Mouse (Mus musculus) cerebellum, adult 9-11 months (tissue): Measurements from ENCODE around the gene Las1l.

Source experiments
- DNase-seq: peaks from one replicate; pipeline ENCODE4 v3.0.0; 2022

Las1l gene

GRCm38 (mm10) chrX:95956497-95957293, at the start of gene Las1l:
Gene Las1l, minus strand, starts transcription at chrX:95956962.
- DNase-seq, result peak; percentile 95

GRCm38 (mm10) chrX:96006395-96006794, 49.6 kb upstream of the Las1l start:
- no peak for DNase-seq

GRCm38 (mm10) chrX:95999601-96000000, 42.8 kb upstream of the Las1l start:
- no peak for DNase-seq

- DNase-seq, result no peak
Observed at GRCm38 (mm10) chrX:95993206-95993605, 36.4 kb upstream of the Las1l start.

GRCm38 (mm10) chrX:95969936-95970335, 13.2 kb upstream of the Las1l start:
- DNase-seq, result peak; percentile 19

- DNase-seq, result peak; percentile 57
Observed at GRCm38 (mm10) chrX:95969116-95969515, 12.4 kb upstream of the Las1l start.

- peak; percentile 93 for DNase-seq
Observed at GRCm38 (mm10) chrX:95968594-95968965, 11.8 kb upstream of the Las1l start.

- peak; percentile 89 for DNase-seq
Observed at GRCm38 (mm10) chrX:95967847-95968593, 11.3 kb upstream of the Las1l start.

- no peak for DNase-seq
Observed at GRCm38 (mm10) chrX:95965036-95965435, 8.3 kb upstream of the Las1l start.

GRCm38 (mm10) chrX:95963366-95963765, 6.6 kb upstream of the Las1l start:
- DNase-seq, result no peak

GRCm38 (mm10) chrX:95957461-95957860, 699 bp upstream of the Las1l start:
- peak; percentile 42 for DNase-seq

GRCm38 (mm10) chrX:95950776-95951175, 6.0 kb downstream of the Las1l start:
- DNase-seq, result peak; percentile 15

GRCm38 (mm10) chrX:95948135-95948534, 8.6 kb downstream of the Las1l start:
- DNase-seq, result no peak

GRCm38 (mm10) chrX:95945496-95945895, 11.3 kb downstream of the Las1l start:
- no peak for DNase-seq

GRCm38 (mm10) chrX:95935481-95935880, 21.3 kb downstream of the Las1l start:
- DNase-seq, result peak; percentile 52

GRCm38 (mm10) chrX:95902716-95903115, 54.0 kb downstream of the Las1l start:
- DNase-seq, result no peak
